Mouse (Mus musculus): Measurements from ENCODE around the gene Cpvl. TPM values are rescaled to one million over a fixed set of nuclear protein-coding genes. Genes with fewer than 3 reads are reported as not detected.

Gene Cpvl
- polyA plus RNA-seq (2014; fragmentation: Illumina TruSeq; extraction: RNeasy Lipid Tissue Mini Kit (QIAGEN cat#74804); ENCODE audit: low read depth, low replicate concordance): 18.5 TPM

GRCm38 (mm10) chr6:53978571-53978970, at the start of gene Cpvl:
Gene Cpvl, minus strand, starts transcription at chr6:53978671.

Other genes starting within 250 kb of the Cpvl start
- 0.36 TPM for gene Tril, start 157.8 kb downstream of the Cpvl start, polyA plus RNA-seq (2014; fragmentation: Illumina TruSeq; extraction: RNeasy Lipid Tissue Mini Kit (QIAGEN cat#74804); ENCODE audit: low read depth, low replicate concordance)
- gene Chn2, start 60.9 kb upstream of the Cpvl start, polyA plus RNA-seq (2014; fragmentation: Illumina TruSeq; extraction: RNeasy Lipid Tissue Mini Kit (QIAGEN cat#74804); ENCODE audit: low read depth, low replicate concordance): 642 TPM

Data from testis, adult 10 weeks (tissue).